Mouse (Mus musculus) heart, postnatal 0 days (tissue): ENCODE measurements around the gene Nckap5. TPM values are rescaled to one million over a fixed set of nuclear protein-coding genes. Genes with fewer than 3 reads are reported as not detected.
A peak's percentile ranks its signal among the peaks of the same experiment; 100 is the strongest.

Experiments
- ATAC-seq: fragments of 200-750 bp; cut with Nextera tagmentation; 2 replicates; pipeline ENCODE4 v1.8.0; 2017; ENCODE audit warnings: low read depth, moderate number of reproducible peaks, moderate library complexity; ENCODE audit not compliant: insufficient read depth
- DNase-seq: peaks from one replicate; pipeline ENCODE4 v3.0.0-alpha.2; 2016; ENCODE audit warnings: low spot score
- H3K27ac ChIP-seq: fragments of 300-500 bp; sonication (generic); 2 replicates; pipeline ENCODE4 v1.5.1; 2014; ENCODE audit warnings: low read depth, mild to moderate bottlenecking
- H3K27me3 ChIP-seq: fragments of 300-500 bp; sonication (generic); 2 replicates; pipeline ENCODE4 v1.6.1; 2014; ENCODE audit warnings: low read length, mixed read lengths; ENCODE audit not compliant: control insufficient read depth, insufficient read depth
- H3K36me3 ChIP-seq: fragments of 300-500 bp; sonication (generic); replicated peaks from 2 replicates; pipeline ENCODE4 v1.6.1; 2014; ENCODE audit warnings: low read length, mixed read lengths; ENCODE audit not compliant: control insufficient read depth, insufficient read depth
- H3K4me1 ChIP-seq: fragments of 300-500 bp; sonication (generic); 2 replicates; pipeline ENCODE4 v1.6.1; 2014; ENCODE audit warnings: antibody characterized with exemption; ENCODE audit not compliant: control insufficient read depth, insufficient read depth
- H3K4me2 ChIP-seq: fragments of 300-500 bp; sonication (generic); 2 replicates; pipeline ENCODE4 v1.6.1; 2014; ENCODE audit warnings: low read depth, mild to moderate bottlenecking, low read length, moderate library complexity
- H3K4me3 ChIP-seq: fragments of 300-500 bp; sonication (generic); 2 replicates; pipeline ENCODE4 v1.5.1; 2014; ENCODE audit warnings: low read depth, low read length
- H3K9ac ChIP-seq: fragments of 300-500 bp; sonication (generic); replicated peaks from 2 replicates; pipeline ENCODE4 v1.6.1; 2014; ENCODE audit warnings: low read depth, low read length, mixed read lengths
- H3K9me3 ChIP-seq: fragments of 300-500 bp; sonication (generic); replicated peaks from 2 replicates; pipeline ENCODE4 v1.6.1; 2016; ENCODE audit warnings: low read length; ENCODE audit not compliant: control insufficient read depth
- CTCF ChIP-seq: IDR thresholded peaks from 2 replicates; pipeline ENCODE4 v1.5.1; 2016; ENCODE audit warnings: antibody characterized with exemption, control low read depth, low read depth
- EP300 ChIP-seq: IDR thresholded peaks from 2 replicates; pipeline ENCODE4 v1.6.1; 2016; ENCODE audit warnings: antibody characterized with exemption, low read depth
- WGBS: fragments of 180-500 bp; shearing (Covaris S2); extraction: QIAGEN DNeasy Blood & Tissue Kit; methylation state at CpG from one replicate; pipeline ENCODE4 v1.1.7; 2014; 5-methylcytosine and 5-hydroxymethylcytosine counted together
- polyA plus RNA-seq: library from polyadenylated mRNA; unstranded; fragments of >200 nt; fragmentation: Nextera tagmentation; extraction: Ambion mirVana; gene quantifications from 2 replicates; pipeline ENCODE4 v1.2.1, GENCODE M21; 2015
- total RNA-seq: library from RNA; depleted of rRNA; stranded (reverse); fragments of >200 nt; gene quantifications from 2 replicates; pipeline ENCODE4 v1.2.3, GENCODE M21; 2014; ENCODE audit warnings: low replicate concordance

Nckap5 gene
- total and polyA plus RNA-seq, 2 experiments from 2014 or later = 4.6 to 14.5 TPM

GRCm38 (mm10) chr1:126470883-126471282, 359.7 kb downstream of the Nckap5 start:
- no peaks in the 10 kb centered on the region for H3K27me3 ChIP-seq
- H3K4me1 ChIP-seq = no peaks in the 10 kb centered on the region; the same call in 1 of the 2 replicates
- DNase-seq (no peak), ATAC-seq (no peak)
- no peak overlapping the region for H3K9ac ChIP-seq
- no peak overlapping the region for H3K4me3 ChIP-seq
- H3K9me3 ChIP-seq = no peaks in the 10 kb centered on the region
- H3K4me2 ChIP-seq = no peak overlapping the region
- WGBS = 66% methylated on average over 2 of the region's 2 CpGs
- no peak for TF ChIP-seq CTCF
- 0 out of 2 replicates have a peak overlapping the region, but pooled peaks have one; percentile 7 for H3K27ac ChIP-seq
- H3K36me3 ChIP-seq = no peaks in the 10 kb centered on the region

DNA sequence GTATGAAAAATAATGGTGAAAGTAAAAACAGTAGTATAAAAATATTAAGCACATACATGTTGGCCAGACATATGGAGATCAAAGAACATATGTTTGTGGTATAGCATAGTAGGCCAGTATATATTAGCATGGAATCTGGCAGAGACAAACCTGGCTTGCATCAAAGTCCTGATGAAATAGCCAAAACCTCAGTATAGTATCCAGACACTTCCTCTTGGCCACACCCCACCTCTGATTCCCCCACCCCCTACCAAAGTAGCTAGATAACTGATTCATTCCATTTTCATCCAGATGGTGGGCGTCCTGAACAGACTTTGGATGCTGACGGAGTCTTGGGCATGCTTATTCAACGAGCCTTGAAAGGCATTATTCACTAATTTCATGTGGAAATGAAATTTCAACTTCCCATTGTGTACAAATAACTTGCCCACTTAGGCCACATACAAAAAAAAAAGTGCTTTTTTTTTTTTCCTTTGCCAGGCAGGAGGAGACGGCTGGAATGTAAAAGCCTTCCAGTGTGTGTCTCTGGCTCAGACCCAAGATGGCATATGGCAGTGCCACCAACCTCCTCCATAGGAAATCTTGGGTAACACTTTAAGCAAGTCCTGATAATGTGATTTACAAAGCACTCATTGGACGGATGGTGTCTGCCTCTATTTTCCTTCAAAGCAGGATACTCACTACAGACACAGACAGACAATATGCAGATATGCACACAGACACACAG, 360.6 kb downstream of the Nckap5 start:
- Histone ChIP-seq H3K4me3 (no peak overlapping the region), H3K27ac (no peak overlapping the region), H3K27me3 (no peaks in the 10 kb centered on the region), H3K4me2 (no peak overlapping the region), H3K36me3 (no peaks in the 10 kb centered on the region), H3K9ac (no peak overlapping the region), H3K4me1 (no peaks in the 10 kb centered on the region; the same call in none of the 2 replicates), H3K9me3 (no peaks in the 10 kb centered on the region)
- TF ChIP-seq CTCF (no peak), EP300 (no peak)
- 62% methylated on average over 5 of the region's 5 CpGs for WGBS
- ATAC-seq (no peak), DNase-seq (no peak)

- no peak overlapping the region for H3K4me3 ChIP-seq
- peak overlapping the region; percentile 46 for H3K4me2 ChIP-seq
- no peaks in the 10 kb centered on the region for H3K9me3 ChIP-seq
- H3K4me1 ChIP-seq = peaks cover 15% of the 10 kb centered on the region
- no peak overlapping the region for H3K9ac ChIP-seq
- ATAC-seq (peak; percentile 44; the same call in 1 of the 2 replicates), DNase-seq (peak; percentile 10)
- WGBS = 26% methylated on average over 11 of the region's 11 CpGs
- H3K27ac ChIP-seq = peak overlapping the region; percentile 25; the same call in 1 of the 2 replicates
- TF ChIP-seq EP300 (no peak), CTCF (no peak)
- H3K27me3 ChIP-seq = no peaks in the 10 kb centered on the region
- H3K36me3 ChIP-seq = no peaks in the 10 kb centered on the region
Observed at GRCm38 (mm10) chr1:126461527-126462354, 368.9 kb downstream of the Nckap5 start.

- H3K27ac ChIP-seq = no peak overlapping the region
- peaks cover 14% of the 10 kb centered on the region; the same call in 1 of the 2 replicates for H3K4me1 ChIP-seq
- TF ChIP-seq EP300 (no peak), CTCF (no peak)
- no peak overlapping the region for H3K9ac ChIP-seq
- H3K4me2 ChIP-seq = no peak overlapping the region
- no peak overlapping the region for H3K4me3 ChIP-seq
- H3K27me3 ChIP-seq = no peaks in the 10 kb centered on the region
- no peak for DNase-seq
- H3K9me3 ChIP-seq = no peaks in the 10 kb centered on the region
- WGBS = 75% methylated on average over 1 of the region's 1 CpGs
- no peaks in the 10 kb centered on the region for H3K36me3 ChIP-seq
- no peak for ATAC-seq
Observed at GRCm38 (mm10) chr1:126457739-126458138, 372.9 kb downstream of the Nckap5 start.

- DNase-seq = no peak
- Histone ChIP-seq H3K27ac (no peak overlapping the region), H3K4me1 (no peaks in the 10 kb centered on the region), H3K36me3 (no peaks in the 10 kb centered on the region), H3K9me3 (no peaks in the 10 kb centered on the region), H3K4me3 (no peak overlapping the region), H3K9ac (no peak overlapping the region), H3K4me2 (no peak overlapping the region), H3K27me3 (no peaks in the 10 kb centered on the region)
- TF ChIP-seq EP300 (no peak), CTCF (no peak)
- WGBS = 43% methylated on average over 9 of the region's 9 CpGs
- ATAC-seq = no peak
Observed at GRCm38 (mm10) chr1:126454504-126455173, 376.0 kb downstream of the Nckap5 start.
